Mouse (Mus musculus) cerebellum, adult 2 months (tissue): ENCODE data around the gene Aff4. TPM values are rescaled to one million over a fixed set of nuclear protein-coding genes. Genes with fewer than 3 reads are reported as not detected.

Experiments used
- DNase-seq, 2 experiments: peaks; one replicate each; pipeline ENCODE4 v3.0.0; 2021
- H3K27ac ChIP-seq: fragments of 200-500 bp; 2 replicates; pipeline ENCODE4 v1.5.1; 2012; ENCODE audit warnings: low read length, control low read depth, inconsistent platforms; ENCODE audit not compliant: insufficient read depth
- H3K27me3 ChIP-seq: fragments of 200-500 bp; 2 replicates; pipeline ENCODE4 v1.6.1; 2012; ENCODE audit warnings: inconsistent platforms, mild to moderate bottlenecking, low read length, moderate library complexity; ENCODE audit not compliant: control insufficient read depth, insufficient read depth
- H3K4me1 ChIP-seq: fragments of 200-500 bp; 2 replicates; pipeline ENCODE4 v1.6.1; 2011; ENCODE audit warnings: low read length; ENCODE audit not compliant: control insufficient read depth, insufficient read depth
- H3K4me3 ChIP-seq: fragments of 200-500 bp; replicated peaks from 2 replicates; pipeline ENCODE3; 2011; ENCODE audit warnings: mild to moderate bottlenecking, low read depth, low read length, control low read depth; ENCODE audit not compliant: insufficient read depth
- CTCF ChIP-seq: fragments of 200-500 bp; IDR thresholded peaks from 2 replicates; pipeline ENCODE4 v1.5.1; 2011; ENCODE audit warnings: low read depth, mild to moderate bottlenecking, control low read depth, low read length, moderate library complexity, borderline replicate concordance; ENCODE audit not compliant: insufficient read depth
- POLR2A ChIP-seq: fragments of 200-500 bp; IDR thresholded peaks from 2 replicates; pipeline ENCODE4 v1.6.1; 2011; ENCODE audit warnings: low read length, control low read depth, borderline replicate concordance; ENCODE audit not compliant: insufficient read depth
- WGBS: fragments of 180-500 bp; shearing (Covaris S2); methylation state at CpG from one replicate; pipeline ENCODE4 v1.1.7; 2018; 5-methylcytosine and 5-hydroxymethylcytosine counted together
- polyA plus RNA-seq: library from polyadenylated mRNA; depleted of rRNA; stranded (reverse); fragments of >200 nt; gene quantifications from 2 replicates; pipeline ENCODE4 v1.2.3, GENCODE M21; 2012; rRNA removed

Gene Aff4
- 48.2 and 50.8 TPM in 2 replicates for polyA plus RNA-seq

GRCm38 (mm10) chr11:53350291-53351223, at the start of gene Aff4:
Gene Aff4 (plus strand): TSS chr11:53350833.
- DNase-seq = peak; percentile 92 to 95
- Histone ChIP-seq H3K4me1 (no peaks in the 10 kb centered on the region; the same call in 1 of the 2 replicates), H3K27me3 (no peaks in the 10 kb centered on the region), H3K4me3 (peak within 1 kb of the TSS; percentile 89), H3K27ac (peak within 1 kb of the TSS; percentile 99)
- TF ChIP-seq POLR2A (peak; percentile 77), CTCF (no peak)
- WGBS = under 1% methylated on average over 125 of the region's 127 CpGs

DNA sequence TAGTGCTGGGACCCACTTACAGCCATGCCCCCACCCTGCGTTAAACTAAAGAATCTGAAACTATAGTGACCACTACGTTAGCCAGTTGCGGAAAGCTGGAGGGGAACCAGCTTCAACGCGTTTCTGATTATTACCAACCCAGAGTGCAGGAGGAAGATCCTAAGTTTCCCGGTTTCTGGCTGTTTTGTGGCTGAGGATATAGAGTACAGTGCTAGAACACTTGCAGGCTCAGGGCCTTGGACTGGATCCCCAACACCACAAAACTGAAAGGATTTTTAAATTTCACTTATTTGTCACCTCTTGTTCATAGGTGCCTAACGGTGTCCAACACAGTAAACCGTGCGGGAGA, 49.5 kb upstream of the Aff4 start:
- DNase-seq = no peak
- WGBS = 54% methylated on average over 9 of the region's 9 CpGs
- TF ChIP-seq POLR2A (no peak), CTCF (no peak)
- H3K27me3 ChIP-seq = no peaks in the 10 kb centered on the region
- H3K4me1 ChIP-seq = no peaks in the 10 kb centered on the region; the same call in 1 of the 2 replicates
- peak overlapping the region; percentile 73 for H3K4me3 ChIP-seq
- peak overlapping the region; percentile 69 for H3K27ac ChIP-seq

GRCm38 (mm10) chr11:53304044-53304840, 46.4 kb upstream of the Aff4 start:
- H3K27me3 ChIP-seq = no peaks in the 10 kb centered on the region
- WGBS = 71% methylated on average over 14 of the region's 14 CpGs
- TF ChIP-seq CTCF (no peak), POLR2A (no peak)
- H3K4me1 ChIP-seq = no peaks in the 10 kb centered on the region
- H3K4me3 ChIP-seq = no peak overlapping the region
- H3K27ac ChIP-seq = no peak overlapping the region
- no peak for DNase-seq

DNA sequence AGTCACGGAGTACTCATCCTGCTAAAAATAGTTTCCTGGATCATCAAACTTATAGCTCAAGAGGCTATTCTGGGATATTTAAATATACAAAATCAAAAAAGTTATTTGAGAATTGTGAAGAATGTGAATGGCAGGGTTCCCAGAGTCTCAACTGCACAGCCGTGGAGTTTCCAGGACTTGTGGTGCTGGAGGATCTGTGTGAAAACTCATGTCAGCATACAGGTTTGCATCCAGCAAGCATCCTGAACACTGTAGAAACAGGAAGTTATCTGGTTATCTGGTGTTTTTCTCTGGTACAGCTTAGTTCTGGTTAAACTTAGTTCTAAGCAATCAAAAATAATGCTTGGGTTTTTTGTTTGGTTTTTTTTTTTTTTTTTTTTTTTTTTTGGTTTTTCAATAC, 43.7 kb upstream of the Aff4 start:
- TF ChIP-seq CTCF (no peak), POLR2A (no peak)
- 75% methylated on average over 2 of the region's 2 CpGs for WGBS
- DNase-seq = no peak
- Histone ChIP-seq H3K4me1 (no peaks in the 10 kb centered on the region), H3K4me3 (no peak overlapping the region), H3K27me3 (no peaks in the 10 kb centered on the region), H3K27ac (no peak overlapping the region)

DNA sequence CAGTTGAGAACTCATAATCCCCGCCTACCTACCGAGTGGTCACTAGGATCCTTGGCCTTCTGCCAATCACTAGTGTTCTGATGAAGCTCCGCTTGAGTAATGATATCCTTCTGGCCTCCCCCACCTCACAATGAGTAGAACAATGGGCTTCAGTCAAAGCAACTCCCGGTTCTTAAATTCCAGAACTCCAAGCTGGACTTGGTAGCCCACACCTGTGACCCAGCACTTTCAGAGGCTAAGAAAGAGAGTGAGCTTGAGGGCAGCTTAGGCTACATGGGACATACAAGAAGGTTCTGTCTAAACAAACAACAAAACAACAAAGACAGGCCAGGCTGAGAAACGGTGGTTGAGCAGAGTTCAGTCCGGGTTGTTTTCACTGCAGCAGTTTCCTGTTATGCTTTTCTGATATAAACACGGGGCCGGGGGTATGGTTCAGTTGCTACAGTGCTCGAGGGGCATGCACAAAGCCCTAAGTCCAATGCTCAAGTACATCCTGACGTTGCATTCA, 43.0 kb upstream of the Aff4 start:
- no peak for DNase-seq
- H3K27ac ChIP-seq = no peak overlapping the region
- no peak for TF ChIP-seq CTCF
- TF ChIP-seq POLR2A = no peak
- no peaks in the 10 kb centered on the region for H3K27me3 ChIP-seq
- no peaks in the 10 kb centered on the region for H3K4me1 ChIP-seq
- H3K4me3 ChIP-seq = no peak overlapping the region
- 55% methylated on average over 10 of the region's 10 CpGs for WGBS

GRCm38 (mm10) chr11:53308251-53308864, 42.3 kb upstream of the Aff4 start:
- no peaks in the 10 kb centered on the region for H3K4me1 ChIP-seq
- H3K4me3 ChIP-seq = no peak overlapping the region
- DNase-seq = no peak
- H3K27me3 ChIP-seq = no peaks in the 10 kb centered on the region
- H3K27ac ChIP-seq = no peak overlapping the region; the same call in 1 of the 2 replicates
- TF ChIP-seq POLR2A (no peak), CTCF (no peak)

DNA sequence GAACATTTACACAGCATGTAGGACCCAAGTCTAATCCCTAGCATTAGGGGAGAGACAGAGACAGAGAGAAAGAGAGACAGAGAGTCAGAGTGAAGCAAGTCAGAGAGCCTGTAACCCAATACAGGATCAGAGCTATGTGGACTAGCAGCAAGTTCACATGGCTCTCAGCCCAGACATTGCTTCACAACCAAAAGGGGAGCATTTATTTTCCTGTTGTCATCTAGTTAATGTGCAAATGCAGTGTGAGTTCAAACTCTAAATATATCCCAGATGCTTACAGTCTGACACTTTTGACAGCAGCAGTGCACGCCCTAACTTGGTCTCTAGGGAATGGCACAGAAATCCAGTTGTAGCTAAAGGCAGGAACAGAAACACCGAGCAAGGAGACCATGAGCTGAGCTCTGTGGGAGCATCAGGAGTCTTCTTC, 41.7 kb upstream of the Aff4 start:
- 54% methylated on average over 2 of the region's 2 CpGs for WGBS
- no peak for TF ChIP-seq POLR2A
- no peak for TF ChIP-seq CTCF
- Histone ChIP-seq H3K27ac (peak overlapping the region; percentile 6; the same call in 1 of the 2 replicates), H3K4me1 (no peaks in the 10 kb centered on the region), H3K4me3 (no peak overlapping the region), H3K27me3 (no peaks in the 10 kb centered on the region)
- DNase-seq = no peak
